Mouse (Mus musculus) lung, postnatal 0 days (tissue): Measurements from ENCODE around the gene Brd3. TPM values are rescaled to one million over a fixed set of nuclear protein-coding genes. Genes with fewer than 3 reads are reported as not detected.
A peak's percentile ranks its signal among the peaks of the same experiment; 100 is the strongest.

ENCODE experiments used
- ATAC-seq: fragments of 200-750 bp; cut with Nextera tagmentation; 2 replicates; pipeline ENCODE4 v1.8.0; 2017; ENCODE audit warnings: moderate library complexity
- DNase-seq: peaks from one replicate; pipeline ENCODE4 v3.0.0-alpha.2; 2016; ENCODE audit warnings: low spot score
- H3K27ac ChIP-seq: fragments of 300-500 bp; sonication (generic); 2 replicates; pipeline ENCODE4 v1.5.1; 2014; ENCODE audit warnings: antibody characterized with exemption, mild to moderate bottlenecking, low read length, mixed read lengths
- H3K27me3 ChIP-seq: fragments of 300-500 bp; sonication (generic); replicated peaks from 2 replicates; pipeline ENCODE4 v1.6.1; 2014; ENCODE audit warnings: low read length, mixed read lengths; ENCODE audit not compliant: insufficient read depth
- H3K36me3 ChIP-seq: fragments of 300-500 bp; sonication (generic); 2 replicates; pipeline ENCODE4 v1.6.1; 2014; ENCODE audit warnings: low read length, mixed read lengths; ENCODE audit not compliant: insufficient read depth
- H3K4me1 ChIP-seq: fragments of 300-500 bp; sonication (generic); 2 replicates; pipeline ENCODE4 v1.6.1; 2014; ENCODE audit warnings: antibody characterized with exemption, low read depth, low read length, mixed read lengths; ENCODE audit not compliant: insufficient read depth
- H3K4me2 ChIP-seq: fragments of 300-500 bp; sonication (generic); replicated peaks from 2 replicates; pipeline ENCODE4 v1.6.1; 2014; ENCODE audit warnings: low read depth, mild to moderate bottlenecking, low read length, moderate library complexity, mixed read lengths
- H3K4me3 ChIP-seq: fragments of 300-500 bp; sonication (generic); 2 replicates; pipeline ENCODE4 v1.5.1; 2014; ENCODE audit warnings: low read depth, low read length
- H3K9ac ChIP-seq: fragments of 300-500 bp; sonication (generic); replicated peaks from 2 replicates; pipeline ENCODE4 v1.6.1; 2014; ENCODE audit warnings: low read depth, mild to moderate bottlenecking
- H3K9me3 ChIP-seq: fragments of 300-500 bp; sonication (generic); 2 replicates; pipeline ENCODE4 v1.6.1; 2016; ENCODE audit warnings: low read length, mixed read lengths
- CTCF ChIP-seq: IDR thresholded peaks from 2 replicates; pipeline ENCODE4 v1.5.1; 2016; ENCODE audit warnings: antibody characterized with exemption, mild to moderate bottlenecking
- EP300 ChIP-seq: IDR thresholded peaks from 2 replicates; pipeline ENCODE4 v1.6.1; 2016; ENCODE audit warnings: antibody characterized with exemption, mild to moderate bottlenecking, control low read depth
- WGBS: fragments of 180-500 bp; shearing (Covaris S2); extraction: QIAGEN DNeasy Blood & Tissue Kit; methylation state at CpG from one replicate; pipeline ENCODE4 v1.1.7; 2014; 5-methylcytosine and 5-hydroxymethylcytosine counted together
- polyA plus RNA-seq: library from polyadenylated mRNA; unstranded; fragments of >200 nt; fragmentation: Nextera tagmentation; extraction: Ambion mirVana; gene quantifications from 2 replicates; pipeline ENCODE4 v1.2.1, GENCODE M21; 2015

Brd3 gene
- polyA plus RNA-seq, 1 experiment from 2014 or later, result 47.5 TPM

- H3K36me3 ChIP-seq, result no peaks in the 10 kb centered on the region
- no peak overlapping the region for H3K9ac ChIP-seq
- DNase-seq, result peak; percentile 89
- H3K9me3 ChIP-seq, result no peaks in the 10 kb centered on the region
- ATAC-seq, result no peak
- no peak overlapping the region for H3K4me2 ChIP-seq
- H3K27ac ChIP-seq, result no peak overlapping the region
- peaks cover 18% of the 10 kb centered on the region for H3K4me1 ChIP-seq
- no peak overlapping the region for H3K4me3 ChIP-seq
- H3K27me3 ChIP-seq, result no peaks in the 10 kb centered on the region
- TF ChIP-seq EP300 (no peak), CTCF (peak; percentile 99)
- 0% methylated on average over 4 of the region's 4 CpGs for WGBS
Observed at GRCm38 (mm10) chr2:27428071-27428470, 79.4 kb downstream of the Brd3 start.

- ATAC-seq, result peak; percentile 96
- WGBS, result 1% methylated on average over 39 of the region's 58 CpGs
- Histone ChIP-seq H3K4me1 (peaks cover 28% of the 10 kb centered on the region), H3K4me2 (peak within 1 kb of the TSS; percentile 94), H3K36me3 (no peaks in the 10 kb centered on the region), H3K27ac (peak within 1 kb of the TSS; percentile 87), H3K9ac (peak within 1 kb of the TSS; percentile 73), H3K9me3 (no peaks in the 10 kb centered on the region), H3K4me3 (peak within 1 kb of the TSS; percentile 71), H3K27me3 (no peaks in the 10 kb centered on the region)
- peak; percentile 98 for DNase-seq
- TF ChIP-seq CTCF (peak; percentile 18; the same call in 1 of the 2 replicates), EP300 (no peak)
Observed at GRCm38 (mm10) chr2:27426855-27427457, 80.5 kb downstream of the Brd3 start, which contains the start of gene Vav2. Gene Vav2, minus strand, starts transcription at chr2:27427033.

- DNase-seq, result no peak
Observed at GRCm38 (mm10) chr2:27426406-27426854, 81.0 kb downstream of the Brd3 start.

GRCm38 (mm10) chr2:27425751-27426405 lies 81.6 kb downstream of the Brd3 start:
- WGBS, result 3% methylated on average over 53 of the region's 60 CpGs
- no peaks in the 10 kb centered on the region for H3K9me3 ChIP-seq
- TF ChIP-seq EP300, result no peak
- TF ChIP-seq CTCF, result no peak
- ATAC-seq (0 out of 2 replicates have a peak, but pooled peaks have one; percentile 2), DNase-seq (no peak)
- no peaks in the 10 kb centered on the region for H3K27me3 ChIP-seq
- peak overlapping the region; percentile 73 for H3K9ac ChIP-seq
- no peaks in the 10 kb centered on the region for H3K36me3 ChIP-seq
- peak overlapping the region; percentile 71 for H3K4me3 ChIP-seq
- peak overlapping the region; percentile 87 for H3K27ac ChIP-seq
- H3K4me2 ChIP-seq, result peak overlapping the region; percentile 94
- peaks cover 38% of the 10 kb centered on the region for H3K4me1 ChIP-seq

More at GRCm38 (mm10) chr2:27426406-27426854, 81.0 kb downstream of the Brd3 start:
- no peaks in the 10 kb centered on the region for H3K27me3 ChIP-seq
- peak overlapping the region; percentile 73 for H3K9ac ChIP-seq
- no peaks in the 10 kb centered on the region for H3K36me3 ChIP-seq
- H3K4me3 ChIP-seq, result peak overlapping the region; percentile 71
- peak overlapping the region; percentile 94 for H3K4me2 ChIP-seq
- peak; percentile 48 for ATAC-seq
- H3K27ac ChIP-seq, result peak overlapping the region; percentile 87
- TF ChIP-seq CTCF (no peak), EP300 (no peak)
- no peaks in the 10 kb centered on the region for H3K9me3 ChIP-seq
- 0% methylated on average over 56 of the region's 64 CpGs for WGBS
- peaks cover 33% of the 10 kb centered on the region for H3K4me1 ChIP-seq

- H3K4me1 ChIP-seq, result peaks cover 40% of the 10 kb centered on the region
- no peaks in the 10 kb centered on the region for H3K36me3 ChIP-seq
- no peak for TF ChIP-seq EP300
- TF ChIP-seq CTCF, result no peak; the same call in 1 of the 2 replicates
- H3K4me3 ChIP-seq, result peak overlapping the region; percentile 71
- no peak for ATAC-seq
- 4% methylated on average over 20 of the region's 20 CpGs for WGBS
- no peaks in the 10 kb centered on the region for H3K27me3 ChIP-seq
- peak overlapping the region; percentile 87 for H3K27ac ChIP-seq
- H3K9ac ChIP-seq, result peak overlapping the region; percentile 73
- no peaks in the 10 kb centered on the region for H3K9me3 ChIP-seq
- peak overlapping the region; percentile 94 for H3K4me2 ChIP-seq
- DNase-seq, result peak; percentile 74
Observed at GRCm38 (mm10) chr2:27425161-27425611, 82.3 kb downstream of the Brd3 start.

- ATAC-seq (peak; percentile 2; the same call in 1 of the 2 replicates), DNase-seq (peak; percentile 74)
- 58% methylated on average over 7 of the region's 7 CpGs for WGBS
- Histone ChIP-seq H3K9ac (no peak overlapping the region), H3K4me1 (peaks cover 51% of the 10 kb centered on the region), H3K9me3 (no peaks in the 10 kb centered on the region), H3K36me3 (no peaks in the 10 kb centered on the region), H3K27me3 (no peaks in the 10 kb centered on the region), H3K4me2 (peak overlapping the region; percentile 94; the same call in 1 of the 2 replicates), H3K27ac (0 out of 2 replicates have a peak overlapping the region, but pooled peaks have one; percentile 27), H3K4me3 (no peak overlapping the region)
- TF ChIP-seq CTCF (no peak), EP300 (peak; percentile 17; the same call in 1 of the 2 replicates)
Observed at GRCm38 (mm10) chr2:27423596-27423995, 83.9 kb downstream of the Brd3 start.
